Mouse (Mus musculus) spleen, adult 2 months (tissue): Measurements from ENCODE around the gene Arhgap23. TPM values are rescaled to one million over a fixed set of nuclear protein-coding genes. Genes with fewer than 3 reads are reported as not detected.

Experiments
- DNase-seq, 2 experiments: peaks; one replicate each; pipeline versions ENCODE4 v3.0.0 to v3.0.0-alpha.2; 2012 to 2021; ENCODE audit warnings: low spot score in 2 of 2, low read depth in 1 of 2
- H3K27ac ChIP-seq: fragments of 200-500 bp; 2 replicates; pipeline ENCODE4 v1.5.1; 2012; ENCODE audit warnings: low read length, inconsistent platforms; ENCODE audit not compliant: insufficient read depth
- H3K27me3 ChIP-seq: fragments of 200-500 bp; 2 replicates; pipeline ENCODE4 v1.6.1; 2012; ENCODE audit warnings: mild to moderate bottlenecking, moderate library complexity, low read length, inconsistent platforms; ENCODE audit not compliant: control insufficient read depth, insufficient read depth
- H3K36me3 ChIP-seq: fragments of 200-500 bp; 2 replicates; pipeline ENCODE4 v1.6.1; 2012; ENCODE audit warnings: mild to moderate bottlenecking, low read length, inconsistent platforms; ENCODE audit not compliant: control insufficient read depth, insufficient read depth
- H3K4me1 ChIP-seq: fragments of 200-500 bp; 2 replicates; pipeline ENCODE4 v1.6.1; 2011; ENCODE audit warnings: inconsistent platforms; ENCODE audit not compliant: control insufficient read depth, insufficient read depth, insufficient read length
- H3K4me3 ChIP-seq: fragments of 200-500 bp; 2 replicates; pipeline ENCODE4 v1.5.1; 2011; ENCODE audit warnings: mild to moderate bottlenecking, inconsistent platforms; ENCODE audit not compliant: insufficient read depth, insufficient read length; ENCODE audit errors: extremely low read depth
- CTCF ChIP-seq: fragments of 200-500 bp; IDR thresholded peaks from 2 replicates; pipeline ENCODE4 v1.5.1; 2011; ENCODE audit warnings: mild to moderate bottlenecking, inconsistent platforms; ENCODE audit not compliant: insufficient read depth, insufficient read length, insufficient replicate concordance; ENCODE audit errors: extremely low read depth
- POLR2A ChIP-seq: fragments of 200-500 bp; IDR thresholded peaks from 2 replicates; pipeline ENCODE4 v1.6.1; 2011; ENCODE audit warnings: low read depth, low read length, inconsistent platforms
- WGBS: fragments of 180-500 bp; shearing (Covaris S2); methylation state at CpG from one replicate; pipeline ENCODE4 v1.1.7; 2018; 5-methylcytosine and 5-hydroxymethylcytosine counted together
- polyA plus RNA-seq: library from polyadenylated mRNA; depleted of rRNA; stranded (reverse); fragments of >200 nt; gene quantifications from 2 replicates; pipeline ENCODE4 v1.2.3, GENCODE M21; 2012

The Arhgap23 gene
- polyA plus RNA-seq, 1 experiment = 39.7 TPM

- no peak overlapping the region for H3K27ac ChIP-seq
- peaks cover 13% of the 10 kb centered on the region for H3K27me3 ChIP-seq
- peaks cover 5% of the 10 kb centered on the region; the same call in 1 of the 2 replicates for H3K4me1 ChIP-seq
- H3K4me3 ChIP-seq = no peak overlapping the region
- WGBS = 0% methylated on average over 3 of the region's 3 CpGs
- no peaks in the 10 kb centered on the region for H3K36me3 ChIP-seq
- no peak for DNase-seq
- no peak for TF ChIP-seq CTCF
- TF ChIP-seq POLR2A = no peak
These were observed 124.8 kb downstream of the Arhgap23 start for GRCm38 (mm10) chr11:97540136-97540535.

GRCm38 (mm10) chr11:97540604-97541003 is 125.3 kb downstream of the Arhgap23 start:
- Histone ChIP-seq H3K27ac (no peak overlapping the region), H3K4me3 (no peak overlapping the region), H3K36me3 (no peaks in the 10 kb centered on the region), H3K4me1 (peaks cover 5% of the 10 kb centered on the region; the same call in 1 of the 2 replicates), H3K27me3 (peaks cover 9% of the 10 kb centered on the region)
- TF ChIP-seq CTCF (no peak), POLR2A (no peak)
- WGBS = 38% methylated on average over 3 of the region's 3 CpGs
- no peak for DNase-seq

GRCm38 (mm10) chr11:97542171-97543150 is 127.1 kb downstream of the Arhgap23 start:
- WGBS = 90% methylated on average over 22 of the region's 22 CpGs
- H3K27me3 ChIP-seq = peaks cover 16% of the 10 kb centered on the region
- TF ChIP-seq CTCF (no peak), POLR2A (no peak)
- no peaks in the 10 kb centered on the region for H3K36me3 ChIP-seq
- H3K27ac ChIP-seq = no peak overlapping the region
- no peak for DNase-seq
- no peak overlapping the region for H3K4me3 ChIP-seq
- peaks cover 5% of the 10 kb centered on the region; the same call in 1 of the 2 replicates for H3K4me1 ChIP-seq

DNA sequence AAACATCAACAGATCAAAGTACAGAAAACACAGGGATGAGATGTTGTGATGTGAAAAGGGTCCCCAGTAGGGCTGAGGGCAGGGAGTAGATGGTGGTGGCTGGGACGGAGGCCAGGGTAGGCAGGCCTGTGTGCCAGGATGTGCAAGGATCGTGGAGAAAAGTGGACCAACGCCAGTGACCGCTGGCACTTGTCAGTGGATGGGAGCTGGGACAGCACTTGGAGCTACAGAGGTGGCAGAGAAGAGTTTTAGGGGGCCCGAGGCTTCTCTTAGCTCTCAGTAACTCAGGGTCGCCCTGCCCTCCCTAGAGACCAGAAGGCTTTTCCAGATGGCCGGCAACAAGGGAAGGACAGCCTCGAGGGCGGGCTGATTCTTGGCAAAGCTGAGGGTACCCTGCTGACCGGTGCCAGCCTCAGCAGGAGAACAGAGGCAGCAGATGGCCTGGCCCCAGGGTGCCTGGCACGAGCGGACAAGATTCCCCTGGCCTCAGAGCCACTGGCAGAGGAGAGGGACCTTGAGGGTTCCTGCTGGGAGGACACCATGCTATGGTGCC is 127.9 kb downstream of the Arhgap23 start:
- Histone ChIP-seq H3K4me3 (no peak overlapping the region), H3K4me1 (peaks cover 5% of the 10 kb centered on the region; the same call in 1 of the 2 replicates), H3K36me3 (no peaks in the 10 kb centered on the region), H3K27ac (no peak overlapping the region), H3K27me3 (peaks cover 16% of the 10 kb centered on the region)
- DNase-seq = no peak
- TF ChIP-seq POLR2A (no peak), CTCF (no peak)
- 89% methylated on average over 12 of the region's 12 CpGs for WGBS

GRCm38 (mm10) chr11:97543883-97544282 is 128.6 kb downstream of the Arhgap23 start:
- Histone ChIP-seq H3K27ac (no peak overlapping the region), H3K36me3 (no peaks in the 10 kb centered on the region), H3K27me3 (peaks cover 19% of the 10 kb centered on the region), H3K4me1 (peaks cover 5% of the 10 kb centered on the region; the same call in 1 of the 2 replicates), H3K4me3 (no peak overlapping the region)
- WGBS = 88% methylated on average over 9 of the region's 9 CpGs
- no peak for DNase-seq
- TF ChIP-seq CTCF (no peak), POLR2A (no peak)

GRCm38 (mm10) chr11:97545808-97546560 is 130.7 kb downstream of the Arhgap23 start:
- no peak for DNase-seq
- H3K36me3 ChIP-seq = no peaks in the 10 kb centered on the region
- H3K4me3 ChIP-seq = no peak overlapping the region
- peaks cover 25% of the 10 kb centered on the region for H3K27me3 ChIP-seq
- TF ChIP-seq CTCF (no peak), POLR2A (no peak)
- WGBS = 2% methylated on average over 26 of the region's 26 CpGs
- H3K27ac ChIP-seq = no peak overlapping the region
- H3K4me1 ChIP-seq = peaks cover 5% of the 10 kb centered on the region; the same call in 1 of the 2 replicates
